Mouse (Mus musculus) midbrain, embryonic 13.5 days (tissue): ENCODE measurements around the gene Susd4. TPM values are rescaled to one million over a fixed set of nuclear protein-coding genes. Genes with fewer than 3 reads are reported as not detected.

ENCODE experiments used
- ATAC-seq: fragments of 200-750 bp; cut with Nextera tagmentation; 2 replicates; pipeline ENCODE4 v1.8.0; 2017; ENCODE audit warnings: mild to moderate bottlenecking, moderate TSS enrichment, moderate library complexity
- H3K27ac ChIP-seq: fragments of 300-500 bp; sonication (generic); 2 replicates; pipeline ENCODE4 v1.5.1; 2015; ENCODE audit warnings: inconsistent platforms, mild to moderate bottlenecking, moderate library complexity
- H3K27me3 ChIP-seq: fragments of 300-500 bp; sonication (generic); 2 replicates; pipeline ENCODE4 v1.6.1; 2015; ENCODE audit warnings: mild to moderate bottlenecking, inconsistent platforms
- H3K36me3 ChIP-seq: fragments of 300-500 bp; sonication (generic); 2 replicates; pipeline ENCODE4 v1.6.1; 2015; ENCODE audit warnings: mild to moderate bottlenecking, inconsistent platforms
- H3K4me1 ChIP-seq: fragments of 300-500 bp; sonication (generic); replicated peaks from 2 replicates; pipeline ENCODE4 v1.6.1; 2015; ENCODE audit warnings: inconsistent platforms
- H3K4me2 ChIP-seq: fragments of 300-500 bp; sonication (generic); replicated peaks from 2 replicates; pipeline ENCODE4 v1.6.1; 2015; ENCODE audit warnings: moderate library complexity, mild to moderate bottlenecking, inconsistent platforms
- H3K4me3 ChIP-seq: fragments of 300-500 bp; sonication (generic); replicated peaks from 2 replicates; pipeline ENCODE4 v1.5.1; 2015; ENCODE audit warnings: mild to moderate bottlenecking, inconsistent platforms
- H3K9ac ChIP-seq: fragments of 300-500 bp; sonication (generic); replicated peaks from 2 replicates; pipeline ENCODE4 v1.6.1; 2015; ENCODE audit warnings: mild to moderate bottlenecking, inconsistent platforms
- H3K9me3 ChIP-seq: fragments of 300-500 bp; sonication (generic); 2 replicates; pipeline ENCODE4 v1.6.1; 2016; ENCODE audit warnings: mild to moderate bottlenecking, inconsistent platforms
- WGBS: fragments of 180-500 bp; shearing (Covaris S2); methylation state at CpG from one replicate; pipeline ENCODE4 v1.1.7; 2015; 5-methylcytosine and 5-hydroxymethylcytosine counted together
- polyA plus RNA-seq: library from polyadenylated mRNA; unstranded; fragments of >200 nt; fragmentation: Nextera tagmentation; extraction: Ambion mirVana; gene quantifications from 2 replicates; pipeline ENCODE4 v1.2.1, GENCODE M21; 2015

The Susd4 gene
- polyA plus RNA-seq, 1 experiment from 2014 or later, result 49.0 TPM

DNA sequence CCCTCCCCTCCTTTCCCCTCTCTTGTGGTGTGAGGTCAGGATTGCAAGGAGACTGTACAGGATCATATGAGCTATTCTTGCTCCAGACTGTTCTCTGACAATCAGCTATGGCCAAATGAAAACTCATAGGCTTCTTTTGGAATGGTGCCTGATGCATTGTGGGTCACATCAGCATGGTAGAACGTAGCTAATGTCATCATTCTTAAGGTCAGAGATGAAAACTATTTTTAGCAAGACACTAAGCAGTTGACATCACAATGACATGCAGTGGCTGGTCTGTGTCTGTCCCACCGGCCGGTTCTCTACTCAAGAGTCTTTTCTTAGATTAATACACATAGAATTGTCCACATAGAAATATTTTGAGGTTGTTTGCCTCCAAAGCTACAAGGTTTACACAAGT, 142.0 kb downstream of the Susd4 start:
- Histone ChIP-seq H3K9me3 (0 out of 2 replicates have a peak, but pooled peaks cover 3% of the 10 kb centered on the region), H3K4me1 (peaks cover 20% of the 10 kb centered on the region), H3K36me3 (no peaks in the 10 kb centered on the region), H3K9ac (no peak overlapping the region), H3K27me3 (0 out of 2 replicates have a peak, but pooled peaks cover 2% of the 10 kb centered on the region), H3K4me3 (no peak overlapping the region), H3K4me2 (no peak overlapping the region), H3K27ac (no peak overlapping the region)
- no peak for ATAC-seq
- WGBS, result 83% methylated on average over 3 of the region's 3 CpGs

DNA sequence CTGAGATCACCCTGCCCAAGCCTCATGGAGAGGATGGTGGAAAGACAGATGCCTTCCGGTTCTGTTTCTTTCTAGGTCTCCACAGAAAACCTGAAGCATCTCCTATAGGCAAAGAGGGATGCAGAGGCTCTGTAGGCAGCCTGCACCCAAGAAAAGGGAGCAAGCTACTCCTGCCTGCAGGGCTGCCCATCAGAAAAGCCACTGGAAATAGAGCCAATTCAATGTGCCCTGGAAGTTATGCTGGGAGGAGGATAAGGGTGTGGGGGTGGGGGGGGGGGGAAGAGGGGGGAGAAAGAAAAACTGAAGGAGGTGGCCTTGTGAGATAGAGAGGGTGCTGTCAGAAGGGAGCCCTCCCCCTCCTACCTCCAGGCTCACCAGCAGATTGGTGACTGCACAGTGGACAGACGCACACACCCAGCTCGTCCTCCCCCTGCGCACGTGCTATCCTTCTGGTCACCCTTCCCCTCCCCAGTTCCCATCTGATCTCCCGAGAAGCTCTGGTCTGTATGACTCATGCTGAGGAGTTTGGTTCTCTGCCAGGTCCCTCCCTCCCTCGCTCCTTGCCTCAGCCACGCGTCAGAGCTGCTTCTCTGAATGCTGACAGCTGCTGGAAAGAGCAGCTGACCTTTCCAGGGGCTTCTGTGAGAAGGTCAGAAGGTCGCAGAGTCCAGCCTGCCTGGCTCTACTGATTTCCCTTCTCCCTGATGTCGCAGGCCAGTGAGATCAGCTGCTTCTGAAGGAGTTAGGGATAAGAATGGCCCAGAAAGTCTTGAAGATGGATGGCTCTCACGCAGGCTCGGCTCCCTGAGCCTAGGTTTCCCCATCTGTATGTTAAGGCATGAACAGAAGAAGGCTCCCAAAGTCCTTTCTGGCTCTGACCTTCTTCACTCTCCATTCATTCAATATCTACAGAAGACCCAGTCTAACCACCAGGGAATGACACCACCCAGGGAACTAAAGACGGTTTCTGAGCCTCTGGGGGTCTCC, 144.7 kb downstream of the Susd4 start:
- 0 out of 2 replicates have a peak, but pooled peaks cover 2% of the 10 kb centered on the region for H3K27me3 ChIP-seq
- 17% methylated on average over 14 of the region's 14 CpGs for WGBS
- peaks cover 20% of the 10 kb centered on the region for H3K4me1 ChIP-seq
- no peak overlapping the region for H3K4me3 ChIP-seq
- H3K9ac ChIP-seq, result no peak overlapping the region
- no peaks in the 10 kb centered on the region for H3K36me3 ChIP-seq
- H3K27ac ChIP-seq, result 0 out of 2 replicates have a peak overlapping the region, but pooled peaks have one; percentile 36
- H3K4me2 ChIP-seq, result no peak overlapping the region
- ATAC-seq, result peak; percentile 88
- H3K9me3 ChIP-seq, result 0 out of 2 replicates have a peak, but pooled peaks cover 3% of the 10 kb centered on the region

DNA sequence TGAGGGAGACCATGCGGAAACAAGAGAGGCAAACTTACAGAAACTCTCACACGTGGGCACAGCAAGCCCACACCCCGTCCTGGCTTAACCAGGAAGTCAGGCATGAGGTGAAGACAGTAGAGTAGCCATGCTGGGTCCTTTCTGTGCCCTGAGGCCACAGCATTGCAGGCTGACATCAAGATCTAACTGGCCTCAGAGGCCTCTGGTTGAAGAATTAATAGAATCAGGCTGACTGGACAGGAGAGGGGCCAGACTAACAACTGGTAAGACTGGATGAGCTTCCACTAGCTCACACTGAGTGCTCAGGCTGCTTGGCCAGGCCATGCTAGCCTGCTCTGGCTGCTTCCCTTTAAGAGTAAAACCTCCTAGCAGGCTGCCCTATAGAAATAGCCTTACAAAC, 145.4 kb downstream of the Susd4 start:
- ATAC-seq, result no peak
- 52% methylated on average over 3 of the region's 3 CpGs for WGBS
- H3K4me2 ChIP-seq, result no peak overlapping the region
- no peaks in the 10 kb centered on the region for H3K36me3 ChIP-seq
- H3K27ac ChIP-seq, result no peak overlapping the region
- H3K4me3 ChIP-seq, result no peak overlapping the region
- 0 out of 2 replicates have a peak, but pooled peaks cover 2% of the 10 kb centered on the region for H3K27me3 ChIP-seq
- H3K9ac ChIP-seq, result no peak overlapping the region
- 0 out of 2 replicates have a peak, but pooled peaks cover 3% of the 10 kb centered on the region for H3K9me3 ChIP-seq
- peaks cover 20% of the 10 kb centered on the region for H3K4me1 ChIP-seq

DNA sequence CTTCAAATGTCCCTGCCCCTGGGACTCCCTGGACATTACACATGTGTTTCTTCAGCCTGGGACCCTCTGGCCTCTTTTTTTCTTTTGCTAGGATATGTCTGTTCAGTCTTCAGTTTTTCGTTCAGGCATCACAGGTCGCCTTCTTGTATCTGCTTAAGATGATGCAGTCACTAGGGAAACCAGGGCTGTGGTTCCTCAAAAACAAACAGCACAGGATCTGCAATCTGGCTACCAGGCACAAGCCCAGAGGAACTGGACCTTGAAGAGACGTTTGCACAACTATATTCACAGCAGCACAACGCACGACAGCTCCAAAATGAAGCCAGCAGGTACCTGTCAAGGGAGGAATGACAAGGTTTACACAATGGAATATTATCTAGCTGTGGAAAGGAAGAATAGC, 145.9 kb downstream of the Susd4 start:
- Histone ChIP-seq H3K36me3 (no peaks in the 10 kb centered on the region), H3K9ac (no peak overlapping the region), H3K27me3 (0 out of 2 replicates have a peak, but pooled peaks cover 2% of the 10 kb centered on the region), H3K9me3 (0 out of 2 replicates have a peak, but pooled peaks cover 1% of the 10 kb centered on the region), H3K4me3 (no peak overlapping the region), H3K4me2 (no peak overlapping the region), H3K4me1 (peaks cover 20% of the 10 kb centered on the region), H3K27ac (no peak overlapping the region)
- 78% methylated on average over 5 of the region's 5 CpGs for WGBS
- no peak for ATAC-seq

DNA sequence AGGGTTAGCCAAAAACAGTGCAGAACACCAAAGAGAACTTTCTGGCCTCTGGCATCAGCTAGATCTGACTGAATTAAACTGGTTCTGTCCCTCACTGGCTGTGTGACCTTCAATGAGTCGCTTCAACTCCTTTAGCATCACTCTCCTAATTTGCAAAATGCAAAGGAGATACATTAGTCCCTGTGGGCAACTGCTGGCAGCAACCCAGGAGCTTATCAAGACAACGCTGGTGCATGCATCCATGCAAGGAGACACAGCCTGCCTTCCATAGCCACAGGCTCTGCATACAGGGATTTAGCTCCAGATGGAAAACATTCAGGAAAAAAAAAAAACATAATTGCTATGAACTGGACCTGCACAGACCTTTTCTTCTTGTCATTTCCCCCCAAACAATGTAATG, 148.9 kb downstream of the Susd4 start:
- Histone ChIP-seq H3K27ac (no peak overlapping the region), H3K4me3 (no peak overlapping the region), H3K4me1 (peaks cover 16% of the 10 kb centered on the region), H3K27me3 (0 out of 2 replicates have a peak, but pooled peaks cover 2% of the 10 kb centered on the region), H3K9me3 (no peaks in the 10 kb centered on the region), H3K9ac (no peak overlapping the region), H3K36me3 (no peaks in the 10 kb centered on the region), H3K4me2 (no peak overlapping the region)
- no peak for ATAC-seq
- WGBS, result 79% methylated on average over 2 of the region's 2 CpGs

DNA sequence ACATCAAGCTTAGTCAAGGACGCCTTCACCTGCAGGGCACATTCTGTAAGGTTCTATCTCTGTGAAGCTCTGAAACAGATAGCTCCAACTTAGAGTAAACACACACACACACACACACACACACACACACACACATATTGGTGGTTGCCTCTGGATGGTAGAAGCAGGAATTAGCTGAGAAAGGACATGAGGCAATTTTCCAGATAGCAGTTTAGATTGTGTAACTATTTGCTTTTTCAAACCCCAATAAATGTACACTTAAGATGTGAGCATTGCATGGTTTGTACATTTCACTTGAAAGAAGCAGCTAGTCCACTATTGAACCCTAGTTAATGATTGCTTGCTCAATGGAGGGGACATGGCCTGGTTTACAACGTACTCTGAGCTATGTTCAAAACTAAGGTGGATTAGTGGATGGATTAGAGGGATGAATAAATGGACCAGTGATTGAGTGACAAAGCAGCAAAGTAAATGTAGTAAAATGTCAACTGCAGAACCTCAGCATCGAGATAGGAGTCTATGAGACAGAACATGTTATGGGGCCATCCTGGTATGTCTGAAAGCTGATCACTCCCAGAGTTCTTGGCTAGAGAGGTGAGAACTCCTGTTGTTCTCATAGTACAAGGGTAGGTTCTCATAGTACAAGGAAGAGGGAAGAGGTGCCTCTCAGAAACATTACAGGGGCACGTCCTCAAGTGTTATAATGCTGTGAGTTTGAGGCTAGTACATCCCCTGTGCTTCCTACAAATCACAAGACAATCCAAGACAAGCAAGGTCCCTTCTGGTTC, 150.7 kb downstream of the Susd4 start:
- Histone ChIP-seq H3K4me2 (no peak overlapping the region), H3K27ac (no peak overlapping the region), H3K9me3 (no peaks in the 10 kb centered on the region), H3K36me3 (no peaks in the 10 kb centered on the region), H3K9ac (no peak overlapping the region), H3K4me1 (peaks cover 12% of the 10 kb centered on the region), H3K27me3 (0 out of 2 replicates have a peak, but pooled peaks cover 2% of the 10 kb centered on the region), H3K4me3 (no peak overlapping the region)
- no peak for ATAC-seq
- WGBS, result 85% methylated on average over 4 of the region's 4 CpGs

DNA sequence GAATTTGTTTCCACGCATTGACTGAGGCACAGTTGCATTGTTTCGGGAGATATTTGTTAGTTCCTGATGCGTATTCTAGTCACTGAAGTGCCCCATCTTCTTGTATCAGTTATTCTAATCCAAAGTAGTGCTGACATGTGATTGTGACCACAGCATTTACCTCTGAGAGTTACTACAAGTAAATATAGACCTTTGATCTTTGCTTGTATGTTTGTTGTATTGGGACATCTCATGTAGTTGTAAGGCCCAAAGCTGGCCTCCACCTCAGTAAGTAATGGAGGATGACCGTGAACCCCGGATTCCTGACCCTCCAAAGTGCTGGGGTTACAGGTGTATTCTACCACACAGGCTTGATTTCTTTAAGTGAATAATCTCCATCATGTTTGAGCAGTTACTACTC, 152.5 kb downstream of the Susd4 start:
- H3K4me1 ChIP-seq, result peaks cover 21% of the 10 kb centered on the region
- H3K9me3 ChIP-seq, result no peaks in the 10 kb centered on the region
- H3K4me2 ChIP-seq, result no peak overlapping the region
- H3K27me3 ChIP-seq, result no peaks in the 10 kb centered on the region
- H3K36me3 ChIP-seq, result no peaks in the 10 kb centered on the region
- H3K4me3 ChIP-seq, result no peak overlapping the region
- no peak for ATAC-seq
- WGBS, result 93% methylated on average over 5 of the region's 5 CpGs
- H3K9ac ChIP-seq, result no peak overlapping the region
- H3K27ac ChIP-seq, result no peak overlapping the region

DNA sequence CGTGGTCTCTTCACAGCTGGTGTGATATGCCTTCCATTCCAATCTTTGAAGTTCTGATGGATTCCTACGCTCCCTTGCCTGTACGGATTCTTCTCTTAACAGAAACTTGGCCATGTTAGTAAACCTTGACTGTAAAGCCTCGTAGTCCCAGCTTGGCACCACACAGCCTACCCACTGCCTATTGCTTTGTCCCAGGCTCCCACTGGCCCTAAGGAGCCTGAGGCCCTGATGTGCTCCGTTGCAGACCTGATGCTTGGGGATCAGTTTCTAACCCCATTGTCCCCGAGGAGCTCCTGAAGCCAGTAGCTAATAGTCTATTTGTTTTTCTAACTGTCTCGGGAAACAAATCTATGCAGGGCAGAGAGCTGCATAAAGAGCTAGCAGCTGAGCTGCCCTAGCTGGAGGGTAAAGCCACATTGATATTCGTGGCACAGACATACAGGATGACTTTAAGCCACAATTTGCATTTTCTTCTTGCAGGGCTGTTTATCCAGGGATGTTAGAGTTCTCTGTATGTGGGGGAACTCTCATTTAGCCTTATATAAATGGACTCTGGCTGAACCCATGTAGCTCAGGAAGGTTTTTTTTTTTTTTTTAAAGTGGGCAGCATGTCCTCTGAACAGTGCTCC, 155.2 kb downstream of the Susd4 start:
- peak overlapping the region; percentile 83 for H3K27ac ChIP-seq
- no peak overlapping the region for H3K4me3 ChIP-seq
- peak overlapping the region; percentile 18; the same call in 1 of the 2 replicates for H3K4me2 ChIP-seq
- H3K9ac ChIP-seq, result peak overlapping the region; percentile 20; the same call in 1 of the 2 replicates
- H3K9me3 ChIP-seq, result no peaks in the 10 kb centered on the region
- 26% methylated on average over 8 of the region's 8 CpGs for WGBS
- peak; percentile 89 for ATAC-seq
- peaks cover 35% of the 10 kb centered on the region for H3K4me1 ChIP-seq
- H3K27me3 ChIP-seq, result no peaks in the 10 kb centered on the region
- no peaks in the 10 kb centered on the region for H3K36me3 ChIP-seq

DNA sequence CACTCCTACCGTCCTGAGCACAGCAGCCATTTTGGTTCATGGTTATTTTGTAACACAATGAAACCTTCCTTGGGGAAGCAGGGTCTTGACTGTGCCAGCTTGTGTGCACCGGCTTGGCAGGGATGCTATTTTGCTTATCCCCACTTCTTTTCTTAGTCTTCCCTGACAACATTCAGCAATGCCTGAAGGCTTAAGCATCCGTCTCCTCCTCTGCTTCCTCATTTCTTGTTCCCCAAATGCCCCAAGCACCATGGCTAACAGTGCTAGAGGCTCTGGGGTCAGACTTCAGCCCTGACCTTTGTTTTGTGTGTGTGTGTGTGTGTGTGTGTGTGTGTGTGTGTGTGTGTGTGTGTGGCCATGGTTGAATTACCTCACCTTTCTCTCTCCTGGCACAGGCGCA, 159.2 kb downstream of the Susd4 start:
- no peak overlapping the region for H3K4me2 ChIP-seq
- H3K4me1 ChIP-seq, result peaks cover 35% of the 10 kb centered on the region
- no peak overlapping the region for H3K4me3 ChIP-seq
- H3K27ac ChIP-seq, result peak overlapping the region; percentile 71
- H3K27me3 ChIP-seq, result no peaks in the 10 kb centered on the region
- H3K9ac ChIP-seq, result no peak overlapping the region
- H3K9me3 ChIP-seq, result no peaks in the 10 kb centered on the region
- no peak for ATAC-seq
- H3K36me3 ChIP-seq, result no peaks in the 10 kb centered on the region
- WGBS, result 34% methylated on average over 4 of the region's 4 CpGs

DNA sequence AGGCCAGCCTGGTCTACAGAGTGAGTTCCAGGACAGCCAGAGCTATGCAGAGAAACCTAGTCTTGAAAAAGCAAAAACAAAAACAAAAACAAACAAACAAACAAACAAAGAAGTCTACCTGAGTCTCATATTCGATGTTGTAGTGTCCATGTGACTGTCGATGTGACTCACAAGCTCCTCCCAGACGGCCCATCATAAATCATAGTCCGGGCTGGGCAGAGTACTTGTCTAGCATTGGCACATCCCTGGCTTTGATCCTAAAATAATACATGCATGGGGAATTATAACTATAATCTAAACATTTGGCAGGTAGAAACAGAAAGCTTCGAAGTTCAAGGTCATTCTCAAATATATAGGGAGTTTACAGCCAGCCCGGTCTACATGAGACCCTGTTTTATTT, 162.8 kb downstream of the Susd4 start:
- no peak overlapping the region for H3K27ac ChIP-seq
- 95% methylated on average over 6 of the region's 6 CpGs for whole genome bisulfite sequencing
- H3K4me3 ChIP-seq, result no peak overlapping the region
- peaks cover 14% of the 10 kb centered on the region for H3K4me1 ChIP-seq
- no peak overlapping the region for H3K9ac ChIP-seq
- H3K4me2 ChIP-seq, result no peak overlapping the region
- H3K27me3 ChIP-seq, result no peaks in the 10 kb centered on the region
- H3K9me3 ChIP-seq, result no peaks in the 10 kb centered on the region
- no peaks in the 10 kb centered on the region for H3K36me3 ChIP-seq
- ATAC-seq, result no peak
